Mouse (Mus musculus) bone marrow macrophage, adult 2 months (primary cell): ENCODE measurements at regions not wholly inside any gene's neighbourhood (a gene's known extent, or its start where the extent isn't known, plus 50 kb on each side); places are given as distances from the start of the nearest gene placed in this dataset.
A peak's percentile ranks its signal among the peaks of the same experiment; 100 is the strongest.

ENCODE experiments used
- H3K27ac ChIP-seq: 2 replicates; pipeline ENCODE4 v1.5.1; 2012; ENCODE audit warnings: low read depth, low read length; ENCODE audit not compliant: insufficient read depth
- H3K4me1 ChIP-seq: 2 replicates; pipeline ENCODE4 v1.6.1; 2012; ENCODE audit warnings: low read length; ENCODE audit not compliant: control insufficient read depth, insufficient read depth
- H3K4me3 ChIP-seq: 2 replicates; pipeline ENCODE4 v1.5.1; 2012; ENCODE audit warnings: mild to moderate bottlenecking, low read length, moderate library complexity; ENCODE audit not compliant: insufficient read depth
- CTCF ChIP-seq: IDR thresholded peaks from 2 replicates; pipeline ENCODE4 v1.5.1; 2012; ENCODE audit warnings: low read depth, mild to moderate bottlenecking, low read length, moderate library complexity
- POLR2A ChIP-seq: IDR thresholded peaks from 2 replicates; pipeline ENCODE4 v1.6.1; 2012; ENCODE audit warnings: mild to moderate bottlenecking, low read depth, low read length, borderline replicate concordance

DNA sequence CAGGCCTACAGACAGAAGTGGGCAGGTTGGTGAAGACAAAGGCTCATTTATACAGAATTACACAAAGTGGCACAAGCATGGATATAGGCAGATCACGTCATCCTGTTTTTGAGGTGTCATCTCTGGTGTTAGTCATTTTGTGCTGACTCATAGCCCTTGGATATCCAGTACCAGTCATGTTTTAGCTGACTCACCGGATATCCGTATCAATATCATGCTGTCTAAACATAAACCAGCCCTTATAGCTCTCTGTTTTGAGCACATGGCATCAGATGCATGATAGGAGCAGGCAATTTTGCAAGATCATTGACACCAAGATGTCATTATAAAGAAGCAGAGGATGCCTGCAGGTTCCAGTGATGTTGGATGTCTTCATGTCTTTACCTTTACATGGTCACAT lies 97.5 kb upstream of the Mki67 start:
- TF ChIP-seq POLR2A (no peak), CTCF (no peak)
- Histone ChIP-seq H3K27ac (no peak overlapping the region), H3K4me1 (peaks cover 12% of the 10 kb centered on the region), H3K4me3 (no peak overlapping the region)

DNA sequence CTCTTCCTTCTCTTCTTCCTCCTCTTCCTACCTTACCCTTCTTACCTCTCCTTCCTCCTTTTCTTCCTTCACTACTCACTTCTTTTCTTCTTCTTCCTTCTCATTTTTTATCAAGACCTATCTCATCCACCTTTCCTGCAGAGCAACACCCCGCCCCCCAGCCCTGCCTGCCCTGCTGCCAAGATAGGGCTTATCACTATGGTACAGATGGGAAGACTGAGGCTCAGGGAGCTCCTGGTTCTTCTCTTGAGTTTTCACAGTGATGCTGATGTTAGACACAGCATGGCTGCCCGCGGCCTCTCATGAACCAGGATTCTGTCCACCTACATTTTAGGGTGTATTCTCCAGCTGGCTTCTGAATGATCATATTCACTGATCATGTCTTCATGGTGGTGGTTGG lies 100.0 kb upstream of the Mki67 start:
- no peak for TF ChIP-seq CTCF
- TF ChIP-seq POLR2A: no peak
- Histone ChIP-seq H3K4me3 (no peak overlapping the region), H3K27ac (no peak overlapping the region), H3K4me1 (peaks cover 5% of the 10 kb centered on the region)

DNA sequence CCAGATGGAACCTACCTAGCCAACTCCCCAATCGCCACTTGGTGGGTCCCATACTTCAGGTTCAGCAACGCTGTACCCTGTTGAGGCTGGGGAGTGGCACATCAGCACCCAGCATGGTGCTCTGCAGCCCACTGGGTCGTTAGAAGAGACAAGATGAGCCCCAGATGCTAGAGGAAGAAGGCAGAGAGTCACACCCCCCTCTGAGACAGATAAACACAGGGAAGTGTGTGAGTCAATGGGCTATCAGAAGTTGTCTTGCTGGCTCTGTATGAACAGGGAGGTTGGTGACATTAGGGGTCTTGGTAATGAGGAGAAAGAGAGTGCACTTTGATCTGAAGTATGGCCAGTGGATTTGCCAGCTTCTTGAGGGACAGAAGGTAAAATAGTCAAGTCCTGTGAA lies 101.7 kb upstream of the Mki67 start:
- H3K27ac ChIP-seq: no peak overlapping the region
- no peak for TF ChIP-seq POLR2A
- TF ChIP-seq CTCF: no peak
- H3K4me1 ChIP-seq: peaks cover 5% of the 10 kb centered on the region
- no peak overlapping the region for H3K4me3 ChIP-seq

DNA sequence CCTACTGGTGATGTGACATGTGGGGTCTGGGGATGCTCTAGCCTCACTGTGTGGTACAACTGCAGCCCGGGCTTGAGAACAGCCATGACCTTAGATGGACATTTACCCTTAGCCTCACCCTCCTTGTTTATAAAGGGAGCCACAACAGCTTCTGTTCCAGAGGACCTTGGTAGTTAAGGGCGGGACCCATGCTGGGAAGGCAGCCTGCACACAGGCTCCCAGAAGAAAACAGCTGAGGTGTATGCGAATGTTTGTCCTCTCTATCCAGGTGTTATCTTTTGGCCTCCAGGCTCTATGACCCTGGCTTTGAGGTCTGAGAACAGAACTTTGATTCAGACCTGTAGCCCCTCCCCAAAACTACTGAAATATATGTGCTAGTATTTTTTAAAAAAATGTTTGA lies 102.1 kb upstream of the Mki67 start:
- Histone ChIP-seq H3K4me1 (peaks cover 5% of the 10 kb centered on the region), H3K27ac (no peak overlapping the region), H3K4me3 (no peak overlapping the region)
- no peak for TF ChIP-seq POLR2A

DNA sequence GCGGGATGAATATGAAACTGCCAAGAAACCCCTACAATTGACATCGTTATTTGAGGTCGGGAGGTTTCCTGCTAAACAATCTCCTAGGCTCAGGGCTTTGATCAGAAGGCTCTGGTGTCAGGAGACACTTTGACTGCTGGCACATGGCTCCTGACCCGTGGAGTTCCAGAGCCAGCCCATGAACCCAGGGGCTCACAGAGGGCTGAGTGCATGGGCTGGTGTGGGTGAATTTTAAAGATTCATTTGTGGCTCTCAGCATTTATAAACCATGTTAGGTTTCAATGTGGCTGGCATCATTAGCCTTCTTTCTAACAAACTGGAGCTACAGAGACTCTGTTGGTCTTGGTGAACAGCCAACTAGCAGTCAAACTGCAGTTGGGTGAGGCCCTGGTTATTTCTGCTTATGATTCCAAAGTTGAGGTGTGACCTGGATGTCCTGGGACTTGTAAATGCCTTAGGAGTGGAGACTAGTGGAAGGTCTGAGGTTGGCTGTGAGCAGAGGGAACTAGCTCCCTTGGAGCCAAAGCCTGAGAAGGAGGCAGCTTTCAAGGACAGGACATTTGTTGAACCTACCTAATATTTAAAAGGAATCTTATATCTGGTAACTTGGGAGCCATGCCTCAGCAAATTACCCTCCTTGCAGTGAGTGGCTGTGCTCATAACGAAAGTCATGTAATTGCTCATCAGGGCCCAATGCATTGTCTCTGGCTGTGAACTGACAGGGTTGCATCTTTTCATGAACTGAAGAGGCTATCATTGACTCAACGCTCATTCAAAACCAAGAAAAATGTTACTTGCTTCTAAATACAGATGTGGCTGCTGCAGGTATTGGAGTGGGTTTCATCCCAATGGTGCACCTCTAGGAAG lies 108.0 kb upstream of the Mki67 start:
- Histone ChIP-seq H3K4me3 (no peak overlapping the region), H3K27ac (no peak overlapping the region), H3K4me1 (peaks cover 2% of the 10 kb centered on the region; the same call in 1 of the 2 replicates)
- TF ChIP-seq POLR2A (no peak), CTCF (no peak)

DNA sequence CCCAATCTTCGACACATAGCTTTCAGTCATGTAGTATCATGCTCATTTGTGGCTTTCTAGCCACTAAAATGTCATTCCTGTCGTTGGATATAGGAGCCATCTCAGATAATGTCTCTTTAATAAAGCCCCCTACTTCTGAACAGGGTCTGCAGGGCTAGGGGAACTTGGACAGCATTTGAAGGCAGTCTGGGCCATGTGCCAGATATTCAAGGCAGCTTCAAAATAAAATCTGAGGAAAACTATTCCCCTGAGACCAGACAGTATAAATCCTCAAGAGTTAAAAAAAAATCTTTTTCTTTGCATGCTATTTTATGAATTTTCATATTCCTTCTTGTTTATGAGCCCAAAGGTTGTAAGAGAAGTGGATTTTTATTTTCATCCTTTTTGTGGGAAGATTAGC lies 113.1 kb upstream of the Mki67 start:
- Histone ChIP-seq H3K4me1 (peaks cover 2% of the 10 kb centered on the region; the same call in 1 of the 2 replicates), H3K4me3 (no peak overlapping the region)
- no peak for TF ChIP-seq CTCF
- no peak for TF ChIP-seq POLR2A

DNA sequence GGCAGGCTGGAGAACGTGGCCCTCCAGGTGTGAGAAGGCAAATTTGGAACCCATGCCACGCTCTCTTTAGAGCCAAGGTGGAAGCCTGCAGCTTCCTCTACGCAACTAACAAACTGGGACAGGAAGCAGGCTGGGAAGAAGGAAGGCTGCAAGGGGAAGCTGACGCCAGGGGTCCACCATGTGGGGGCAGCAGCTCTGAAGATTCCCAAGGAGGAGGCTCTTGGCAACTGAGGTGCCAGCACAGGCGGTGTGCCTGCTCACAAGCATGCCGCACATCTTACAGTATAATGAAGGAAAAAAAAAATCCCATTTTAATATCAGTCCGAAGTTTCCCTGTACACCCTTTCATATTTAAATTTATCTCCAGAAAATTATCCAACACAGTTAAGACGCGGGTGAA lies 117.3 kb upstream of the Mki67 start:
- no peak for TF ChIP-seq CTCF
- TF ChIP-seq POLR2A: no peak
- H3K4me3 ChIP-seq: no peak overlapping the region
- H3K27ac ChIP-seq: no peak overlapping the region
- H3K4me1 ChIP-seq: no peaks in the 10 kb centered on the region

More for the DNA sequence above, 113.1 kb upstream of the Mki67 start:
- H3K27ac ChIP-seq: no peak overlapping the region

DNA sequence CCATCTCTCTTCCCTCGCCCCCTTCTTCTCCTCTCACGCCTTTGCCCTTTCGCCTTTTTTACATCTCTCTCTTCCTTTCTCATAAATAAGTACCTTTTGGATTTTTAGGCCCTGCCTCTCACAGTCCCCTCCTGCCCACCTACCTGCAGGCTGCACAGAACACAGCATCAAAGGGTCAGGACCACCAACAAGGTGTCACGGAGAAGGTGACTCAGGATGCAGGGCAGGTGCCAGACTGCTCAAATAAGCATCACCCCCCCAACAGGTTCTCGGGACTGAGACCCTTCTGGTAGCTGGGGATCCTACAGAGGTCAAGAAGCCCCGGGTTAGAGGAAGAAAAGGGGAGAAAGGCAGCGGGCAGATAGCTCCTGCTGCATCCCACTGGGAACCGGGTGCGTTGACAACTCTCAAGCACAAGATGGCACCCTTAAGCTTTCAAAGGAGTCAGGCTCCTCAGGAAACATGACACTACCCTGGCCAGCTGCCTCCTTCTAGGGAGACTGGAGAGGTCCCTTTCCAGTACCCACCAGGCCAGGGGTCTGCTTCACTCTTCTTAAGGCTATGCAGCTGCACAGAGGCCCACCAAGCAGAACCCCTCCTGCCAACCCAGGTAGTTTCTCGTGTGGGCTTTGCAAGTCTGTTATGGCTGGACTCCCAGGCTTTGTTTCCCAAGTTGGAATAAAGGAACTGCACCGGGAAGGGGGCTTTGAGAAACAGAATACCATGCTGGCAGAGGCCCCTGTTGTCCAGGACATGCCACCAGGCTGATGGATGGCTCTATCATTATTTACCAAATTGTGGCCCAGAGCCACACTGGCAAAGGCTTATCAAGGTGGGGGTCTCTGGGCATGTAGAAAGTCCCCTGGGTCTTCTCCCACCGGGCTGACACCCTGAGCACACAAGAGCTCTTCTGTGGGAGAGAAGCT lies 120.9 kb upstream of the Mki67 start:
- H3K4me1 ChIP-seq: no peaks in the 10 kb centered on the region
- no peak for TF ChIP-seq POLR2A
- TF ChIP-seq CTCF: peak; percentile 46
- H3K4me3 ChIP-seq: no peak overlapping the region
- H3K27ac ChIP-seq: no peak overlapping the region

DNA sequence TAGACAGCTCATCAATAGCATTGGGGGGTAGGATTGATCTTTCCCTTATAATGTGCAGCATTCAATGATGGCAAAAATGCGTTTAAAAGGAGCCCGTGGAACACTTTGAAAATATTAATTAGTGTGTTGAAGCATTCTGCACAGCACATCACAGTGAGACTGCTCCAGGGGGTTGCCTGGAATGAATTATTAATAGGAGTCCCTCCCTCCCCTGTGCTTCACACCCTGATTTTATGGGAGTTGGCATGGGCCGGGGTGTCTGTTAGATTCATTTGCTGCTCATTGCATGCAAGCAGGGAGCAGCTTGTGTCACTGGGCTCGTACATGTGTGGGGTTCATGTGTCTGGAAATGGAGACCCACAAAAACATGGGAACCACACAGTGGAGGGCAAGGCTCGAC lies 127.9 kb upstream of the Mki67 start:
- TF ChIP-seq POLR2A (no peak), CTCF (no peak)

DNA sequence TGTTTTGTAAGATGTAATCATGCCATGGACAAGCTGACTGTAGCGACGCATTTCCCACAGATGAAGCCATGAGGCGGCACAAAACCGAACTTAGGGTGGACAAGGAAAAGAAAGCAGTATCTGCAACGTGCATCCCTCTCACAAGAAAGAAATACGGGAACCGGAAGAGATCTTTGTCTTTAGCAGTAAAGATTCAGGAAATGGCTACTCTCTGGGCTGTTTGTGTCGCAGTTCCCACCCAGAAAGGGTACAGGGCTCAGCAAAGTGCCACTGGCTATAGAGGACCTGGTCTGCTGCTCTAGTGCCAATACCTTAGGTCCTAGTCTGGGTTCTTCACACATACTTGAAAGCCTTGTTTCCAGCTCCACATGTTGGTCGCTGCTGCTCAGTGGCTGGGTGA lies 131.1 kb upstream of the Mki67 start:
- Histone ChIP-seq H3K27ac (no peak overlapping the region), H3K4me3 (no peak overlapping the region), H3K4me1 (peaks cover 3% of the 10 kb centered on the region)
- TF ChIP-seq CTCF (no peak), POLR2A (no peak)

More for the DNA sequence above, 127.9 kb upstream of the Mki67 start:
- H3K27ac ChIP-seq: no peak overlapping the region
- H3K4me3 ChIP-seq: no peak overlapping the region
- peaks cover 2% of the 10 kb centered on the region for H3K4me1 ChIP-seq
